Mouse (Mus musculus) brain, adult 2 months (tissue): Measurements from ENCODE around the gene Ap5s1.
"Not testable (repeated sequence)": the region's sequence is repeated elsewhere in the genome, so short reads cannot be mapped to it uniquely, and the experiment has no call there.

Source experiments
- DNase-seq: peaks from one replicate; pipeline ENCODE4 v3.0.0; 2011; ENCODE audit warnings: low read depth, low spot score

The Ap5s1 gene

DNA sequence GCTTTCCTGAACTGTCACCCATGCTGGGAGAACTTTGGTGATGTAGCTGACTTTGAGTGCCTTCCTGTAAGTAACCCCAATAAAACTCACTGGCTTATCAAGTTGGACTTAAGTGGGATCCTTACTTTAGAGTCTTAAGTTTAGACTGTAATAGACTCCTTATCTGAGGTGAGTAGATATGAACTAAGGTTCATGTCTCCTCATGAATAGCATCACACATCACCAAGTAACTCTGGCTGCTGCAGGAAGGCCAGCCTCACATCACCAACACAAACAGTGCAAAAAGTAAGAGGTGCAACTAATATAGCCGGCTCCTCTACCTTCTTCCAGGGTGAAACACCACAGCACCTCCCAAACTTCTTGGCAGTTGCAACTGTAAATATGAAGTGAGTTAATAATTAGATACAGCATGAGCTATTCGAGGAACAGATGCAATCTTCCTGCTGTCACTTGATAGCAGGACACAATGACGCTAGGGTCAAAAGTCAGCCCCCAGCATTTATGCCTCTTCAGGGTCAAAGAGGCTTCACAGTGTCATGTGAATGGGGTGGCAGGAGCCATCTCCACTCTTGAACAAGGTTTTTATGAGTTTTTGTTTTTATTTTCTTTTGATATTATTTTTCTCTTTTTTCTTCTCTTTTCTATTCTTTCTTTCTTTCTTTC, 15.1 kb downstream of the Ap5s1 start:
- no peak for DNase-seq

DNA sequence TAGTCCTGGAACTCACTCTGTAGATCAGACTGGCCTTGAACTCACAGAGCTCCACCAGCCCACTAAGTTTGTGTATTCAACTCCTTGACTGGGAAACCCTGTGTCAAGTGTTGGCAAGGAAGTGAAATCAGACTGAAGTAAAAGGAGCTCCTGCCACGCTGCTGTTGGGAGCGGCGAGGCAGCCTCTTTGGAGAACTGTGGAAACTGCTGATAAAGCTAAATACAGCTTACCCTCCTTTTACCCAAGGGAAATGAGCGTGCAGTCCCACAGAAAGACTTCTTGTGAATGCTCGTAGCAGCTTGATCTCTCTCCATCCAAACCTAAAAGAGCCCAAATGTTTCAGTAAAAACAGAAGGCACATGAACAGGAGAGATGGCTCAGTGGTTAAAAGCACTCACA, 15.7 kb downstream of the Ap5s1 start:
- peak; percentile 22 for DNase-seq

DNA sequence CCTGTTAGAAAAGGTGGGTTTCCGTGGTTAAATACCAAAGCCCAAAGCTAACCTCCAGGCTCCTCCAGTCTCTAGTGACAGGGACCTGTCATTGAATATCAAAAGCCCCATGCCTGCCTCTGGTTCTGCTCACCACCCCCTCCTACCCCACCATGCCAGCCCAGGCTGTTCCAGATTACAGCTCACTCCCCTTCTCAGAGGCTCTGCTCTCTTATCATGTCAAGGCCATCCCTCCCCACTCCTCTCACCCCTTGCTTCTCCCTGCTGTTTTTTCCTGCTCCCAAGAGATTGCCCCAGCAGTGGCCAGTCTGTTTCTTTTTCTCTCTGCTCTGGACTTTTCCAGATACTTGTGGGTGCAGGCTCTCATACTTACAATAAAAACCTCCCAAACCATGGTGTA, 16.7 kb downstream of the Ap5s1 start:
- no peak for DNase-seq

DNA sequence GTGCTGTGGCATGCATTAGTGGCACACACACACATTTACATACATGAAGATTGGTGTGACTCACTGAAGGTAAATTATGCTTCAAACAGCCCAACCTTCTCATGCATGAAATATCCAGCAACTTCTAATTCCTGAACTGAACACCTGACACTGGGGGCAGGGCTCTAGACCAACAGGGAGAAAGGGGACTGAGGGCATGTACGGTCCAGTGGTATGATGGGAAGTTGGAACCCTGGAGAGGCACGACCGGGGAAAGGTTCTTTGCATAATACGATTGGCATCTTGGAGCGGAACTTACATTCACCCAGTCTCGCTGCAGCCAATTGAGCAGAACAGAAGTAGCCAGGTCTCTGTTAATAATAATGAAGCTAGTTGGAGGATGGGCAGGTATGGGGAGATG, 18.3 kb downstream of the Ap5s1 start:
- DNase-seq, result no peak

DNA sequence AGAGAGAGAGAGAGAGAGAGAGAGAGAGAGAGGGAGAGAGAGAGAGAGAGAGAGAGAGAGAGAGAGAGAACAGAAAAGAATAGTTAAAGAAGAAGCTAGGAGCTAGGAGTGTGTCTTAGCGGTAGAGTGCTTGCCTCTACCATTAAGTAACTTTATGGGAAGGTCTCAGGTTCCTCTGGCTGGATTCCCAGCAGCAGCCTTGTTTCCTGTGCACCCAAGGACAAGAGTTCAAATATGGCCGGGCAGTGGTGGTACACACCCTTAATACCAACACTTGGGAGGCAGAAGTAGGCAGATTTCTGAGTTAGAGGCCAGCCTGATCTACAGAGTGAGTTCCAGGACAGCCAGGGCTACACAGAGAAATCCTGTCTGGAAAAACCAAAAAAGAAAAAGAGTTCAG, 19.8 kb downstream of the Ap5s1 start:
- DNase-seq, result not testable (repeated sequence)

DNA sequence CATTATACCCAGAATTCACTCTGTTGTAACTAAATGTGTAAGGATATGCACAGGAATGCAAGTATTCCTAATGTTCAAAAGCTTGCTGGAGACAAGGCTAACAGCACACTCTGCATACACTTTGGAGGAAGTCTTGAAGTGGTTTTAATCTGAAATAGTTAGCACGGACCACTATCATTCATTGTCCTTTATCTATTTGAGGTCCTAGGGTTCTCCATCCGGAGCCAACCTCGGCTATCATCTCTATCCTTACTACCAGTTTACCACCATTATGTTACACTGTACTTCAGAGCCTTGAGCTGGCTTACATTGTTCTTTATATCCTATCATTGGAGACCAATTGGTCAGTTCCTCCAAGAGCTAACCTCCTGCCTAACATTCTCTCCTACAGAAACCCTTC, 20.4 kb downstream of the Ap5s1 start:
- DNase-seq, result no peak

DNA sequence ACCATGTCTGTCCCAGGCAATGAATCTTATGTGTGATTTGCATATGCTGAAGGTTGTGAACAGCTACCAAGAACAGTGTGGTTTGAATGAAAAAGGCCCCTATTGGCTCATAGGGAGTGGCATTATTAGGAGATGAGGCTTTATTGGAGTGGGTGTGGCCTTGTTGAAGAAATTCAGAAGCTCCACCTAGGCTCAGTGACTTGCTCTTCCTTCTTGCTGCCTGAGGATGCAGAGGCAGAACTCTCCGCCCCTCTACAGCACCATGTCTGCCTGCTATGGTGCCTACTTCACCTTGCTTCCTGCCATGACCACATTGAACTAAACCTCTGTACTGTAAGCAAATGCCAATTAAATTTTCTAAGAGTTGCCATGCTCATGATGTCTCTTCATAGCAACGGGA, 25.7 kb downstream of the Ap5s1 start:
- no peak for DNase-seq

DNA sequence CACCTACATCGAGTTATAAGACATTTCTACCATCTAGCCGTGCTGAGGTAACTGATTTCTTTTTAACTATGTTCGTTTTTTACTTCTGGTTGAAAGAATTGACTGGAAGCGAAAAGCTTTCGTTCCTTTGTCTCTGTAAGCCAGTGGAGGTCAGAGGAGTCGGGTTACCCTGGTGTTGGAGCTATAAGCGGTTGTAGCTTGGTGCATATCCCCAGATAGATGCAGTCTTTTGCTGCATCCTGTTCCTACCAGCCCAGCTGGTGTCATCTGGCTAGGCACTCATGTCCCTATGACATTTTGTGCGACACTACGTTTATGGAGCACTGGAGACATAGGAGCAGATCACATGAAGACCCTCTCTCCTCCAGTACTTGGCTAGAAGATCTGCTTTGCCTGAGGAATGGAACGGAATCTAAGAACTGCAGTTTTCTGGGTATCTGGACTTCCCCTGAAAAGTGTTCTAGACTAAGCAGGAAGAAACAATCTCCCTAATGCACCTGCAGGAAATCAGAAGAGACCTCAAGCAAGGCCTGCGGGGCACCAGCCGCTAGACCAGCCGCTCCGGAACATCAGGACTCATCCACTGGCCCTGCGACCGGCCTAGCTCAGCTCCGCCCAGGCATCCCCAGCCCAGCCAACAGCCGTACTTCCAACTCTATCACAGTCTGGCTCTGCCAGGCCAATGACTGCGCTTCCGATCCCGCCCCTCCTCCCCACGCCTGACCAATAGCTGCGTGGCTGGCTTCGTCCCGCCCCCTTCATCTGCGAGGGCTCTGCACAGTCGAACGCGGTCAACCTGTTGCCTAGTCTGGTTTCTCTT, 26.6 kb downstream of the Ap5s1 start, which contains the start of gene Mavs:
Gene Mavs (plus strand): TSS at position 757 of the 820 bp plus-strand sequence.
- DNase-seq, result peak; percentile 98

DNA sequence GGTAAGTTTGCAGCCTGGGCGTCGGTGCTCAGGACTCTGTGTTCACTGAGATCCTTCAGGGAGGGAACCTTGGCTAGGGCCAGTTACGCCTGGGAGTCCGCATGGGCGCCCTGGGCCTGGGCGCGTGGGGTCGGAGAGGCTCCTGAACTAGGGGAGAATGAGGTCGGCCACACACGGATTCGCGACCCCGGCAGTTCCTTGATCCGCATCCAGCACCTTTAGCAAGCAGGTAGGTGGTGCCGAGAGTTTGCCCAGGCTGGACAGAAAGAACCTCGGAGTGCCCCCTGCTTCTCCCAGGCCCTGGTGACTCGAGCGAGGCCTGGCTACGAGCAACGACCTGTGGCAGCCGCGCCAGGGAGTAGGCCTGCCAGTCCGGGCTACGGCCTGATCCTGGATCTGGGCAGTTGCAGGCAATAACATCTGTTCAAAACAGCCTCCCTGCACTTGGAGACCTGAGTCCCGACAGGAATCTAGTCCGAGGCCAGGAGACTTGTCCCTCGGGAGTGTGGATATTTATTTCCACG, 27.3 kb downstream of the Ap5s1 start:
- no peak for DNase-seq

DNA sequence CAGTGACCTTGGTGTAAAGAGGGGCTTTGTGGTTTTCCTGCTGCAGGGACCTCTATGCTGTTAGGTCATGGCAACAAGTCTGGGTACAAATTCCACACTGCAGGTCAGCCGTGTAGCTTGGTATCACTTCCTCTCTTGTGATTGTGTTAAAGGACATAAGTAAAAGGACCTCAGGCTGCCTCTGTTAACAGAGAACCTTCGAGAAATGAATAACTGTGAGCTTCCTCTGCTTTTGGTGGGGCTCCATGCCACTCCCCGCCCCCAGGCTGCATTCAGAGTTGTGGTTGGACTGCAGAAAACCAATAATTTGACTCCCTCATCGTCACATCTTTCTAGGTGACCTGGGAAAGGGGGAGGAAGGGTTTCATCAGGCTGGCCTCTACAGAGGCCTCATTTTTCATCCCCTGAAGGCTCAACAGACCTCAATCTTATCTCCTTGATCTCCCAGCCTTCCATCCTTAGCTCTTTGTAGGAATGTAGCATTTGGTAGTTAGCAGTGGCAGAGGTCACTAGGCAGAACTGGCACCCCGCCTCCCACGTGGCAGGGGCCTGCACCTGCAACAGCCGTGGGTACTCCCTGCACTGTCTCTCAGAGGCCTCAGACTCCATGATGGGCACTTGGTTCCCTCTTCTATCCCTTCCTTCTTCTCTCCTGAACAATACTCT, 28.2 kb downstream of the Ap5s1 start:
- DNase-seq, result no peak

DNA sequence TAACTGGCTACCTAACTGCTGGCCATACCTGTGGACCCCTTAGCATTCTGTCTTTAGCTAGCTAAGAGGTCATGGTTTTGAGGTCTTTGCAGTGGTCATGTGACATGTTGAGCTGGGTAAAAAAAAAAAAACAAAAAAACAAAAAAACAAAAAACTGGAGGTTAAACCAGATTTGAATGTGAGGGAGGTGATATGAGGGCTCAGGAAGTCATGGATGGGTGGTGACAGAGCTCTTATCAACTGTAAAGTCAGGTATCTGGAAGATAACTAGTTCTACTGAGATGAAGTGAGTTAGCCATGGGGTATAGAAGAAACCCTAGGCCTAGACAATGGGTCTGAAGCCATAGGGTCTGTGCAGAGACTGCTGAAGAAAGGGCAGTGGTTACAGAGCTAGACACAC, 35.3 kb downstream of the Ap5s1 start:
- no peak for DNase-seq

DNA sequence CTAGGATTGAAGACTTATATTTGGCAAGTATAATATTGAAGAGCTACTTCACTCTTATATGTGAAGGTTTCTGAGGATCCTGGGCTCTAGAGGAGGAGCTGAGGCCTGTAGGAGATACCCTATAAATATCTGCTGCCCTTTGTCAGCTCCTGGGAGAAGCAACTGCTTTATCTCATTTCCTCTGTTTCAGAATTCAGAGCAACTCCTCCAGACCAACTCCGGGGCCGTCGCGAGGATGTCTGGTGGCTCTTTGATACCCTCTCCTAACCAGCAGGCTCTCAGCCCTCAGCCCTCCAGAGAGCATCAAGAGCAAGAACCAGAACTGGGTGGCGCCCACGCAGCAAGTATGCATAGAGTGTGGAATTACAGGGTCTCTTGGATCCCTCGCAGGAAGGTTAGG, 36.1 kb downstream of the Ap5s1 start:
- DNase-seq, result no peak

DNA sequence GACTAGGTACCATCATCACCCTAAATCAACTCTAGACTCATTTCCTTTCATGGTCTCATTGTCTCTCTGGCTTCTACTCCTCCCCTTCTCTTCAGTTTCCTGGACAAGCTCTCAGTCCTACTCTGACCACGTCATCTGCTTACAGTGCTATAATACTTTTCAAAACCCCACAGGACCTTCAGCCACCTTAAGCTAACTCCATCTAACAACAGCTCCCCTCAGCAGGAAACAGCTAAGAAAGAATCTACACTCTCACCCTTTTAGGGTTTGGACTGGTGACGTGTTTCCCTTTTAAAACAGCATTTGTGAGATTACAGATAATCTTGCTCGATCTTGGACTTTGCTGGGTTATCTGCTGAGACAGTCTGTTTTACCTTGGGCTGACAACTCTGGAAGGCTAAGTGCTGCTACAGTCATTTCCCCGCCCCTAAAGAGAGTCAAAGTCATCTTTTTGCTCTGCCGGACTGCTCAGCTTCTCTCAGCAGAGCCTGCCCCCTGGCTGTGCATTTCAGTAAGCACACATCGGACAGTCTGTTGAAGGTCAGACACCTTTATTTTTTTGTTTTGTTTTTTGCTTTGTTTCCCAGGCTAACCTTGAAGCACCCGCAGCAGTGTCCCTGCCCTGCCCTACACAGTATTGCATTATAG, 46.9 kb downstream of the Ap5s1 start:
- peak; percentile 70 for DNase-seq

DNA sequence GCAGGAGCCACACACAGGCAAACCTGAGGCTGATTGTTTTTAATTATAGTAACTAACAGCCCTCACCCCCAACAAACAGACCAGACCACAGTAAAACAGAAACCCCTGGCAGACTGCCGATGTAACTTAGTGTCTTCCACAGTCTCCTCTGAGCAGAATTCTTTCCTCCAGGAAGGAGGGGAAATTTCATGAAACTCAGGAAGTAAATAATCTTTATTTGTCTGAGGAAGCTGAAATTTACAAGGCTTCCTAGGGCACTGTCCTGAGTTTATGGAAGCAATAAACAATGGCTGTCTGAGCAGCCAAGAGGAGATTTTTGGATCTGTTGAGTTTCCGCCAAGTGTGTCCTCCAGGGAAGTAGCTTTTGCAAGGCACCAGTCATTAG, 47.4 kb downstream of the Ap5s1 start:
- DNase-seq, result no peak

DNA sequence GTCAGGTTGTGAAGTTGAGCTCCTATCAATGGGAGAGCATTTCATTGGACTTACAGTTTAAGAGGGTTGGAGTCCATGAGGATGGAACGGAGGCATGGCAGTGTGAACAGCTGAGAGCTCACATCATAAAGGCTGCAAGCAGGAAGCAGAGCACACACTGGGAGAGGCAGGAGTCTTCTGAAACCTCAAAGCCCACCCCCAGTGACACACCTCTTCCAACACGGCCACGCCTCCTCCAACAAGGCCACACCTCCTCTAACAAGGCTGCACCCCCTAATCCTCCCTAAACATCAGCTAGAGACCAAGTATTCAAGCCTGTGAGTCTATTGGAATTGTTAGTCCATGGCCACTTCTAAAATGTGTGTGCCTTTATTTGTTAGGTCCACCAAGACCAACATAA, 48.9 kb downstream of the Ap5s1 start:
- DNase-seq, result no peak

DNA sequence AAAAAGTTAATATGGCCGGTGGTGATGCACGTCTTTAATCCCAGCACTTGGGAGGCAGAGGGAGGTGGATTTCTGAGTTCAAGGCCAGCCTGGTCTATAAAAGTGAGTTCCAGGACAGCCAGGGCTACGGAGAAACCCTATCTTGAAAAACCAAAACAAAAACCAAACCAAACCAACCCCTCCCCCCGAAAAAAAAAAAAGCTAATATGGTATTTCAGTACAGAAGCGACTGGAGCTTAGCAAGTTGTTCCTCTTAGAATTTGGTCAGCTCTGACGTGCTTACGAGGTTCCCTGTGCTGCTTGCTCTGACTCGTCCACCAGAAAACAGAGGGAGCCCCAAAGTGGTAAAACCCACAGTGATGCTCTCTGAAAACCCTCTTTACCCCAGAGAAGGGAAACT, 51.8 kb downstream of the Ap5s1 start:
- no peak for DNase-seq

DNA sequence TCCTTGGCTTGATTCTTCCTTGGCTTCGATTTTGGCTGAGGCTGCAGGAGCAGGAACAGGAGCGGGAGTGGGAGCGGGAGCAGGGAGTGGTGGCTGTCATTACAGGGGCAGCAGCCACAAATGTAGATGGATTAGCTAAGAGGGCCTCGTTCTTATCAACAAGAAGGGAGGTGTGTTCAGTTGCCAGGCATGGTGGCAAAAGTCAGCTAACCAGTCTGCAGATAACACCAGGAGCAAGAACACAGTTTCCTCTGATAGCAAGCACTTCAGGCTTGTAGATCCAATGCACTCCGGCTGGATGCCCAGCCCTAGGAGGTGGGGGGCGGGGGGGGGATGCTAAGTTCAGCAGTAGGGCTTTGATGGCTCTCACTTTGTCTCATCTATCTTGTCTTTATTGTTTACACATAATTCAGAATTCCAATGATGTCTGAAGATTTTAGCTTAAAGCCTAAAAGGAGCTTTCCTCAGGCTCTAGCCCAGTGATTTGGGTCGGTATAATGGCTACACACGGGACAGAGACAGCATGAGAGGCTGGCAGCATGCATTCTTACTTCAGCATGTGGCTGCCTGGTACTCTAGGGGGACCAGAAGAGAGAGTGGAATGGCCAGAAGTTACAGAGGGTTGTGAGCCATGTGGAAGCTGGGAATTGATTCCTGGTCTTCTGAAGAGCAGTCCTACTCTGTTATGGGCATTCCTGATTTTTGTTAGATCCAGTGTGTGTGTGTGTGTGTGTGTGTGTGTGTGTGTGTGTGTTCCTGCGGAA, 53.8 kb downstream of the Ap5s1 start:
- peak; percentile 16 for DNase-seq

DNA sequence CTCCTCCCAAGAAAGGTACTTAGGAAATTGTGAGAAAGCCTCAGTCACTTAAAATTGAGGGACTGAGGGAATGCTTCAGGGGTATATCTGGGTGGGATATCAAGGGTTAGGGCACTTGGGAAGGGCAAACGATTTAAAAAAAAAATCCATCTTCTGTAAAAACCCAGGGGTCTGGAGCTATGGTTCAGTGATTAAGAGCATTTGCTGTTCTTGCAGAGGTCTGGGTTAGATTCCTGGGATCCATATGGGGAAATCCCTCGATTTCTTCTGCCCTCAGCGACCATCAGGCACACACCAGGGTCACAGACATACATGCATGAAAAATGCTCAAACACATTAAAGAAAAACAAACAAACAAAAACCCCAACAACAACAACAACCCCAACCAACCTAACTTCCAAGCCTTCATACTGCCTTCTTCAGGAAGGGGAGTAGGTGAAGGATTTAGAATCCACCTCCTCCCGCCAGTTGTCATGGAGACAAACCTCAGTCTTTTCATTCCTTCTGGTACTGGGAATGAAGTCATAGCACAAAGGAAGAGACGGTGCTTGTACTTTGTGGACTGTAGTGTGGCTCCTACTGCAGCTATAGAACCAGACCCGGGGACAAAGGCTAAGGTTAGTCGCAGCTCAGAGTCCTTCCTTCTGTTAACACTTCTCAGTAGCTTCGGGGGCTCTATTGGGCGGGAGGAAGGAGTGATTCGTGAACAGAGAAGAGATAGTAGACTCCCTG, 54.8 kb downstream of the Ap5s1 start:
- peak; percentile 82 for DNase-seq

DNA sequence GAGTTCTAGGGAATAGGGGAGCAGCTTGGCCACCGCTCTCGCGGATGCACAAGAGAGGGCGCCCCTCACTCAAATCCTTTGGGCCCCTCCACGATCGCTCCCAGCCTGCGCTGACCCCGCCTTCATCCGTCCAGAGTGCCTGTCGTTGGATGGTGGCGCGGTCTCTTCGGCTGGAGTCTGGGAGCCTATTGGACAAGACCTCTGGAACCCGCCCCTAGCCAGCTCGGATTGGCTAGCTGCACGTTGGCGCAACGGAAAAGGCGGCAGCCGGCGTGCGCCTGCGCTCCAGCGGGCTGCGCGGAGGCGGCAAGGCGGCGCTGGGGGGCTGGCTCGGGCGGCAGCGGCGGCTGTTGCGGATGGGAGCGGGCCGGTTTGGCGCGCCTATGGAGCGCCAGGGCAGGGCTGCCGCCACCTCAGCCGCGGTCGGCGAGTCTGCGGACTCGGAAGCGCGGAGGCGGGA, 55.4 kb downstream of the Ap5s1 start, which contains the start of gene Pank2:
Gene Pank2 (plus strand): TSS at position 283 of the 460 bp plus-strand sequence.
- peak; percentile 99 for DNase-seq
